10 mouse cellular contexts compared by ENCODE assay signal in genomic region chr3:95689171-95689915, GRCm38 (mm10). TPM values are rescaled to one million over a fixed set of nuclear protein-coding genes. Genes with fewer than 3 reads are reported as not detected.
DNase-seq lines count a peak whose midpoint lies in the region; ATAC-seq and TF ChIP-seq lines count a peak whose summit lies in the region.
"Had no signal": no experiment of that assay in that cellular context is flagged by ENCODE, and none has a peak within 500 bp of the region (broad histone marks: within the 10 kb centered on the region; RNA-seq: fewer than 3 reads in every experiment).

No protein-coding gene starts in this region.

- 0 out of 2 replicates have a peak overlapping the region, but pooled peaks have one; percentile 30 for H3K27ac ChIP-seq in forebrain, embryonic 10.5 days
- no peak overlapping the region for H3K27ac ChIP-seq in forebrain, embryonic 15.5 days (replicated peaks)
- peak overlapping the region; percentile 74 for H3K27ac ChIP-seq in lung, postnatal 0 days (ENCODE audit: low read length)
- H3K27ac ChIP-seq in liver, postnatal 0 days (ENCODE audit: low read depth) = 0 out of 2 replicates have a peak overlapping the region, but pooled peaks have one; percentile 34
- no peak overlapping the region for H3K27ac ChIP-seq in layer of hippocampus, adult 2 months
- H3K27ac ChIP-seq: hindbrain, embryonic 12.5 days had no signal

- no peak overlapping the region for H3K4me3 ChIP-seq in forebrain, embryonic 10.5 days
- no peak overlapping the region for H3K4me3 ChIP-seq in forebrain, embryonic 15.5 days
- H3K4me3 ChIP-seq in lung, postnatal 0 days (ENCODE audit: low read depth, low read length) = no peak overlapping the region
- no peak overlapping the region for H3K4me3 ChIP-seq in liver, postnatal 0 days (ENCODE audit: low read depth, low read length)
- H3K4me3 ChIP-seq in layer of hippocampus, adult 2 months = no peak overlapping the region
- H3K4me3 ChIP-seq: hindbrain, embryonic 12.5 days had no signal

- H3K9me3 ChIP-seq in forebrain, embryonic 10.5 days = no peaks in the 10 kb centered on the region
- no peaks in the 10 kb centered on the region for H3K9me3 ChIP-seq in forebrain, embryonic 15.5 days
- H3K9me3 ChIP-seq in lung, postnatal 0 days (ENCODE audit: low read length) = no peaks in the 10 kb centered on the region
- H3K9me3 ChIP-seq in liver, postnatal 0 days (ENCODE audit: low read length) = no peaks in the 10 kb centered on the region
- H3K9me3 ChIP-seq: hindbrain, embryonic 12.5 days had no signal

- no peaks in the 10 kb centered on the region for H3K36me3 ChIP-seq in forebrain, embryonic 10.5 days (replicated peaks)
- 0 out of 2 replicates have a peak, but pooled peaks cover 5% of the 10 kb centered on the region for H3K36me3 ChIP-seq in forebrain, embryonic 15.5 days
- no peaks in the 10 kb centered on the region for H3K36me3 ChIP-seq in lung, postnatal 0 days (ENCODE audit: insufficient read depth, low read length)
- H3K36me3 ChIP-seq in liver, postnatal 0 days (replicated peaks; ENCODE audit: insufficient read depth, low read length) = no peaks in the 10 kb centered on the region
- H3K36me3 ChIP-seq: hindbrain, embryonic 12.5 days had no signal

- peaks cover 29% of the 10 kb centered on the region for H3K27me3 ChIP-seq in forebrain, embryonic 10.5 days (ENCODE audit: poor library complexity, severe bottlenecking)
- H3K27me3 ChIP-seq in forebrain, embryonic 15.5 days = no peaks in the 10 kb centered on the region
- no peaks in the 10 kb centered on the region for H3K27me3 ChIP-seq in lung, postnatal 0 days (replicated peaks; ENCODE audit: insufficient read depth, low read length)
- peaks cover 11% of the 10 kb centered on the region; the same call in 1 of the 2 replicates for H3K27me3 ChIP-seq in liver, postnatal 0 days (ENCODE audit: insufficient read depth, low read length)

- peak; percentile 67 for TF ChIP-seq EP300 in lung, postnatal 0 days (IDR thresholded peaks at IDR 0.05)
- TF ChIP-seq EP300 in liver, postnatal 0 days (IDR thresholded peaks at IDR 0.05; ENCODE audit: low read depth) = no peak

- no peak for ATAC-seq in forebrain, embryonic 15.5 days (replicated peaks)
- peak; percentile 30 for ATAC-seq in lung, postnatal 0 days
- no peak for ATAC-seq in liver, postnatal 0 days

- peak; percentile 50 for TF ChIP-seq CTCF in lung, postnatal 0 days (IDR thresholded peaks at IDR 0.05)
- TF ChIP-seq CTCF in liver, postnatal 0 days (IDR thresholded peaks at IDR 0.05; ENCODE audit: low read depth) = peak; percentile 24; the same call in 1 of the 2 replicates
- TF ChIP-seq CTCF in layer of hippocampus, adult 2 months (conservative IDR thresholded peaks at IDR 0.05) = no peak

- peaks cover 59% of the 10 kb centered on the region for H3K4me1 ChIP-seq in forebrain, embryonic 10.5 days
- H3K4me1 ChIP-seq in forebrain, embryonic 15.5 days = peaks cover 20% of the 10 kb centered on the region
- peaks cover 16% of the 10 kb centered on the region; the same call in 1 of the 2 replicates for H3K4me1 ChIP-seq in lung, postnatal 0 days (ENCODE audit: insufficient read depth, low read depth, low read length)
- peaks cover 31% of the 10 kb centered on the region for H3K4me1 ChIP-seq in liver, postnatal 0 days (ENCODE audit: insufficient read depth)

- no peak overlapping the region for H3K9ac ChIP-seq in forebrain, embryonic 15.5 days (replicated peaks)
- H3K9ac ChIP-seq in lung, postnatal 0 days (replicated peaks; ENCODE audit: low read depth) = no peak overlapping the region
- no peak overlapping the region for H3K9ac ChIP-seq in liver, postnatal 0 days (replicated peaks)
- H3K9ac ChIP-seq: hindbrain, embryonic 12.5 days had no signal

- 41% methylated on average over 11 of the region's 11 CpGs for WGBS in forebrain, embryonic 10.5 days
- 39% methylated on average over 11 of the region's 11 CpGs for WGBS in forebrain, embryonic 15.5 days
- 19% methylated on average over 11 of the region's 11 CpGs for WGBS in lung, postnatal 0 days
- 37% methylated on average over 11 of the region's 11 CpGs for WGBS in liver, postnatal 0 days (ENCODE audit: insufficient replicate concordance)

- H3K4me2 ChIP-seq in forebrain, embryonic 15.5 days (replicated peaks) = no peak overlapping the region
- H3K4me2 ChIP-seq in lung, postnatal 0 days (replicated peaks; ENCODE audit: low read depth, low read length) = no peak overlapping the region
- no peak overlapping the region for H3K4me2 ChIP-seq in liver, postnatal 0 days (ENCODE audit: low read depth, low read length)
- H3K4me2 ChIP-seq: hindbrain, embryonic 12.5 days had no signal

- no peak for DNase-seq in forebrain, embryonic 10.5 days (ENCODE audit: extremely low spot score, low spot score)
- DNase-seq in lung, postnatal 0 days (ENCODE audit: low spot score) = peak; percentile 78
- DNase-seq in lung, postnatal 36 days = no peak
- DNase-seq in heart, adult 9 months (ENCODE audit: low spot score in 2 of 2) = peak; percentile 19 to 65
- no peak for DNase-seq in liver, postnatal 0 days
- DNase-seq in layer of hippocampus, adult 2 months (ENCODE audit: low spot score in 2 of 2) = no peak
- no peak for DNase-seq in right cerebral cortex, postnatal 4 days
- DNase-seq: right cerebral cortex, postnatal 14 days had no signal

RNA-seq across cellular contexts. Expression of gene Adamtsl4, which starts 1.6 kb away (rescaled TPM):
- polyA plus RNA-seq in forebrain, embryonic 10.5 days (2016; fragmentation: Nextera tagmentation; extraction: Ambion mirVana) = 0.84 and 1.6 TPM in 2 replicates
- polyA plus RNA-seq in forebrain, embryonic 15.5 days (2015; fragmentation: Nextera tagmentation; extraction: Ambion mirVana) = 0.45 and 0.56 TPM in 2 replicates
- 11.8 and 13.2 TPM in 2 replicates for polyA plus RNA-seq in lung, postnatal 0 days (2015; fragmentation: Nextera tagmentation; extraction: Ambion mirVana)
- polyA plus RNA-seq in liver, postnatal 0 days (2015; fragmentation: Nextera tagmentation; extraction: Ambion mirVana) = 2.5 and 2.6 TPM in 2 replicates
- 1 to 10 TPM; 7.0 to 7.9 TPM for total RNA-seq in layer of hippocampus, adult 2 months (2021)

RNA-seq across cellular contexts. Expression of gene Mcl1, which starts 30.8 kb away (rescaled TPM):
- polyA plus RNA-seq in forebrain, embryonic 10.5 days (2016; fragmentation: Nextera tagmentation; extraction: Ambion mirVana) = 42.1 and 42.9 TPM in 2 replicates
- 48.1 and 52.4 TPM in 2 replicates for polyA plus RNA-seq in forebrain, embryonic 15.5 days (2015; fragmentation: Nextera tagmentation; extraction: Ambion mirVana)
- 99.6 and 101 TPM in 2 replicates for polyA plus RNA-seq in lung, postnatal 0 days (2015; fragmentation: Nextera tagmentation; extraction: Ambion mirVana)
- 36.2 and 38.2 TPM in 2 replicates for polyA plus RNA-seq in liver, postnatal 0 days (2015; fragmentation: Nextera tagmentation; extraction: Ambion mirVana)
- 10 to 100 TPM; 49.6 to 55.2 TPM for total RNA-seq in layer of hippocampus, adult 2 months (2021)

RNA-seq across cellular contexts. Expression of gene Ecm1, which starts 50.0 kb away (rescaled TPM):
- polyA plus RNA-seq in forebrain, embryonic 10.5 days (2016; fragmentation: Nextera tagmentation; extraction: Ambion mirVana) = 11.1 and 12.4 TPM in 2 replicates
- 8.7 and 9.3 TPM in 2 replicates for polyA plus RNA-seq in forebrain, embryonic 15.5 days (2015; fragmentation: Nextera tagmentation; extraction: Ambion mirVana)
- 94.3 and 107 TPM in 2 replicates for polyA plus RNA-seq in lung, postnatal 0 days (2015; fragmentation: Nextera tagmentation; extraction: Ambion mirVana)
- polyA plus RNA-seq in liver, postnatal 0 days (2015; fragmentation: Nextera tagmentation; extraction: Ambion mirVana) = 81.2 and 90.1 TPM in 2 replicates
- total RNA-seq in layer of hippocampus, adult 2 months (2021) = 10 to 100 TPM in 1 of 2 experiments, 1 to 10 TPM in 1; 9.3 to 10.5 TPM

Comparison
In these comparisons a context has a peak if more than half of its experiments do, and no peak if none do; other contexts are left out.
1. DNase-seq: peak in lung, postnatal 0 days (single experiment) and heart, adult 9 months (2 of 2); none in forebrain, embryonic 10.5 days (single experiment), lung, postnatal 36 days (single experiment), liver, postnatal 0 days (single experiment), layer of hippocampus, adult 2 months (0 of 2) and right cerebral cortex, postnatal 4 days (single experiment).
2. H3K27ac ChIP-seq: peak in forebrain, embryonic 10.5 days (single experiment), lung, postnatal 0 days (single experiment) and liver, postnatal 0 days (single experiment); none in forebrain, embryonic 15.5 days (single experiment) and layer of hippocampus, adult 2 months (single experiment).